Mouse (Mus musculus): ENCODE results near the gene Arl8a.
"Not testable (repeated sequence)": the region's sequence is repeated elsewhere in the genome, so short reads cannot be mapped to it uniquely, and the experiment has no call there.

Arl8a gene

DNA sequence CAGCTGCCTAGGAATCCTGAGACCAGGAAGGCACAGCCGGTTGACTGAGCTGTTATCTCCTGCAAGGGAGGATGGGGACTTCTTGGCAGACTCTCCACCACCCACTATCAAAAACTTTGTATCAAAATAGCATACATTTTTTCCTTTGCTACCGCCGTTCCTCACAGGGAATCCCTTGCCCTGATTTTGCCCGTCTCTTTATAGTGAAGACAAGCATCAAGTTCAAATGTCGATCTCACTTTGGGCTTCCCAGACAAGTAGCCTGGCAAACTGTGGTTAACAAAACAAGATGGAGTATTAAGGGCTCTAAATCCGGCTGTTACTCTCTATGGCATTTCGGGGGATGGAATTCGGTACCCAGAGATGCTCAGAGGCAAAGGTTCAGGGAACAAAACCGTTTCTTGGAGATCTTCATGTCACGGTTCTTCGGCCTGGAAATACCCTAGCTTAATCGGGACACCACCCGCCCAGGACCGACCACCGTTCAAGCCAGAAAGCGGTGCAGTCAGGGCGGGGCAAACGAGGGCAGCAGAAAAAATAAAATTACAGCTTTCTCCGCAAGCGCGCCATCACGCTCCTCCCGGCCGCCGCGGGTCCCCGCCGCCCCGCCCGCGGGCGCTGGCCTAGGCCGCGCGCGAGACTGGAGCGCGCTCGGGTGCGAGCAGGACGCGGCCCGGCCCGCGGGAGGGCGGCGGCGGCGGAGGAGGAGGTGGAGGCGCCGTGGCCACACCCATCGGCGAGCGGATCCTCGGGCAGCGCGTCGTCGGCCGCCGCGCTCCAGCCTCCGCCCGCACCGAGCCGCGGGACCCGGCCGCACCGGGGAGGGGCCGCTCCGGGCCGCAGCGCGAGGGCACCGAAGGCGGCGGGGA lies at the start of gene Arl8a:
Arl8a (plus strand) TSS at position 748 of the 869 bp plus-strand sequence.
- DNase-seq (ENCODE audit: low spot score in 2 of 2) = peak; percentile 62 to 68

DNA sequence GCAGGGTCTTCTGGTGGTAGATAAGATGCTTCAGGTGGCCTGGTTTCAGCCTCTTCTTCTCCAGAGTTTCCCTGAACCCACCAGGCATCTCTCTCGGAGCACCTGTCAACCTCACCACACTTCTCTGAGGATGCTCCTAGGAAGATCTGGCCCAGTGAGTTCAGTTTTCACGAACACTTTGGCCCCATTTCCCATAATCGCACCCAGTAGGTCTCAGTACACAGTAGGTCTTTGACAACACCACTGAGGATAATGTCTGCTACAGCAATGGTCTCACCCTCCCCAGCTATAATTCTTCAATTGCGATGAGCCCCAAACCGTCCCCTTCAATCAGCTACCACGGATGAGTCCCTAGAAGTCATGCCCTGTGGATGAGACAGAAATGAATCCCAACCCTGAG lies 49.2 kb upstream of the Arl8a start:
- no peak for DNase-seq (ENCODE audit: low spot score in 2 of 2)

DNA sequence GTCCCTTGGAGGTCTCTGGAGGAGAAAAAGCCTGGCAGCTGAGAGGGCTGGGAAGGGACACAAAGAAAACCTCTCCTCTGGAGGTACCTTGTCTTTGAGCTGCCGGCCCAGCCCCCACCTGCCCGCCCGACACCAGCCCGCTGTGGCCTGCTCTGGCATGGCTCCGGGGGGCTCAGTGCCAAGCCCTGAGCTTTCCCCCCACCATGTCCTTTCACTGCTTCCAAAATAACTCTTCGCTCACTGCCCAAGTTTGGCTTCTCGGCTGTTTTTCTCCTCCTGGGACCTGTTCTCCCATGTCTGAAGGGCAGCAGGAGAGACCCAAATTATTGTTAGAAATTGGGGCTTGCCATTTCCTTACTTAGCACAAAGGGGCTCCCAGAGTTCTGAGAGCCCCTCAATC lies 48.2 kb upstream of the Arl8a start:
- no peak for DNase-seq (ENCODE audit: low spot score in 2 of 2)

DNA sequence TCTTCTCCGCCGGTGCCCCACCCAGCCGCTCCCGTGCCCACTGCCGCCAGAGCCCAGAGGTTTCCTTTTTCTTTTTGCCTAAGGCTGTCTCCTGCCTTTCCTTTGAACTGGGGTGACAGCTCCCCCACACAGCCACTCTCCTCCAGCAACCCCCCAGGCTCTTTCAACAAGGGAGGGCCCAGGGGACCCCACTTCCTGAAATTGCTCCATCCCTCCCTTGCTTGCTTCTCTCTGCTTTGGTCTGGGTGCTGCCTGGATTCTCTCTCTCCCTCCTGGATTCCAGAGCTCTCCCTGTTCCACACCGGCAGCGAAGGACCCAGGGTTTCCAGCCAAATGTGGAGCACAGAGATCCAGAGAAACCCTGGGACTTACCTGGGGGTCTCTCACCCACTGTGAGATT lies 46.2 kb upstream of the Arl8a start:
- DNase-seq (ENCODE audit: low spot score in 2 of 2) = no peak

DNA sequence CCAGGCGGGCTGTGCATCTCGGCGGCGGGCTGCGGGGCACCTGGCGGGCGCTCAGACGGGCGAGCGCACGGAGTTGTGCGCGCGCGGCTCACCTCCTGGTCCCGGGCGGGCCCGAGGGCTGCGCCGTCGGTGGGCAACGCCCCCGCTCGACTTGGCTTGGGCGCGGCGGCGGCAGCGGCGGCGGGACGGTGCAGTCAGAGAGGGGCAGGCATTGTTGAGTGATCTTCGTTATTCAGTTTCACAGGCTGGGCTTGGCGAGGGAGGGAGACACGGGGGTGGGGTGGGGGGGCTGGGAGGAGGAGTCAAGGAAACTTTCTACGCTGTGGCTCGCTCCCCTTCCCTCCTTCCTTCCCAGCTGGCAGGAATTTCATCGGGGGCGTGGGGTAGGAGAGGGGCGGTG lies 41.5 kb upstream of the Arl8a start, which contains the start of gene Lgr6:
Lgr6 (minus strand) TSS at position 153 of the 400 bp plus-strand sequence.
- no peak for DNase-seq (ENCODE audit: low spot score in 2 of 2)

DNA sequence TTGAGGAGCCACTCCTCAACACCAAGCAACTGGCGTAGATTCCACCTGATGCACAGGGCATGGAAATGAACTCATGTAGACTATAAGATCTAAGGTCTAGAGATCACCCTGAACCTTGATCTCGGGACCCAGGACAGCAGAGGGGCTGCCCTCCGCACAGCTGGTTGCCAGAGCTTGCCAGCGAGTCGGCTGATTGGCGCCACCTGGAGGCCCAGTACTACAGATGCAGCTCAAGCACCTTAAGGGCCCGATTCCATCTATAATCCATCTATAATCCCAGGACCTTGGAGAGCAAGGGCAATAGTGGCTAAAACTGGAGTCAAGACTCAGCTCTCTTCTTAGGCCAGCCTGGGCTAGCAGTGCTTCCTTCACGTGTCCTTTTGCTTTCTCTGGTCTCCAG lies 40.7 kb upstream of the Arl8a start:
- DNase-seq (ENCODE audit: low spot score in 2 of 2) = peak; percentile 49 to 50

DNA sequence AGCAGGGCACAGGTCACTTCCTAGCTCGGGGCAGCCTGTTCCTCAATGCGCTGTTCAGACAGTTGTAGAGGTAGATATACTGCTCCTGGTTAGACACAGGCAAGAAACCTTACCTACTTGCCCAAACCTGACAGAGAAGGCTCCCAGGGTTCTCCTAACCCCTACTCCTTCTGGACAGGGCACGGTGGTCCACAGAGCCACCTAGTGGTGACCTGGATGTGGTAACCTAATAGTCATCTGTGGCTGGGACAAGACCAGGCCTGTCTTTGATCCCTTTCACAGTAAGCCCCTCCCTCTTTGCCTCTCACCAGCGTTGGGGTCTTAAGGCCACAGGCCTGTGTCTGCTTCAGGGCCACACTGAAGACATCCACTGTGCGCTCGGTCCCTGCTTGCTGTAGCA lies 38.0 kb upstream of the Arl8a start:
- DNase-seq (ENCODE audit: low spot score in 2 of 2) = no peak

DNA sequence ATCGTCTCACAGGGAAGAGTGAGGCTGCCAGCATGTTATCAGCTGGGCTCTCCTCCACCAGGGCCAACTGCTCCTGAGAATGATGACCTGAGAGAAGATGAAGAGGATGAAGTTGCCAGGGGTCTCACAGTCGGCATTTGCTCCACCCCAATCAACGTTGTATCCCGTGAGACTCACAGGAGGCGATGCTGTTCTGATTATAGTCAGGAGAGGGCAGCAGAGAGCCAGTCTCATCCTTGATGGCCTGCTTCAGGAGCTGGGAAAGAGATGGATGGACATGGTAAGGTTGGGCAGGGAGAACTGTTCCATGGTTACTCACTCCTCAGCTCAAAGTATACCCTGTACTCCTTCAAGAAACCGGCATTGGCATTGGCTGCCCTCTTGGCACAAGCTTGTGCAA lies 36.5 kb upstream of the Arl8a start:
- peak; percentile 72 to 76 for DNase-seq (ENCODE audit: low spot score in 2 of 2)

DNA sequence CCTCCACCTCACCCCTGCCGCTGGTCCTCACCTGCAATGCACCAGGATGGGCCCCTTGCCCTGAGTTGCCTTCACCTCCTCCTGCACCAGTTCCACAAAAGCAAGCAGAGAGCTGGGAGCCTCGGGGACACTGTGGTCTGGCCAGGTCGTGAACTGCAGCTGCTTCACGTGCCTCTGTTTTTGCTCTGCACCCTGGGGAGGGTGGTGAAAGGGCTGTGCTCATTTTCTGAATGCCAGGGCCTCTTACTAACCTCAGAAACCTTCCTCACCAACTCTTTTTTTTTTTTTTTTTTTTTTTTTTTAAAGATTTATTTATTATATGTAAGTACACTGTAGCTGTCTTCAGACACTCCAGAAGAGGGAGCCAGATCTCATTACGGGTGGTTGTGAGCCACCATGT lies 35.4 kb upstream of the Arl8a start:
- DNase-seq (ENCODE audit: low spot score in 2 of 2) = not testable (repeated sequence)

DNA sequence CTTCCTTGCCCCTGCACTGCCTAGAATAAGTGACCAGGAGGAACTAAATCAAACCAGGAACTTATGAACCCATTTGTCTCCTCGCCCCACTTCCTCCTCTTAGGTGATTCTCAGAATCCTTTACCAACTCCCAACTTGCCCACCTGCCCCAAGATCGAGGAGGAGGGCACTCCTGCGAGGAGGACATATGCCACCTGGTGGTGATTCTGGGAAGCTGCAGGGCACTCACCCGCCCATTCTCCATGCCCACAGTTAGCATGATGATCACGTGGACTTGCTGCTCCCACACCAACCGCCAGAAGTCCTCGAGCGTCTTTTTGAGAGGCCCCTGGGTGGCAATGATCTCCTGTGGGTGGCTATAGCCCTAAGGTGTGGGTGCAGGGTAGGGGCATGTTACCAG lies 34.0 kb upstream of the Arl8a start:
- DNase-seq (ENCODE audit: low spot score in 2 of 2) = peak in 1 of 2 experiments; percentile 39

DNA sequence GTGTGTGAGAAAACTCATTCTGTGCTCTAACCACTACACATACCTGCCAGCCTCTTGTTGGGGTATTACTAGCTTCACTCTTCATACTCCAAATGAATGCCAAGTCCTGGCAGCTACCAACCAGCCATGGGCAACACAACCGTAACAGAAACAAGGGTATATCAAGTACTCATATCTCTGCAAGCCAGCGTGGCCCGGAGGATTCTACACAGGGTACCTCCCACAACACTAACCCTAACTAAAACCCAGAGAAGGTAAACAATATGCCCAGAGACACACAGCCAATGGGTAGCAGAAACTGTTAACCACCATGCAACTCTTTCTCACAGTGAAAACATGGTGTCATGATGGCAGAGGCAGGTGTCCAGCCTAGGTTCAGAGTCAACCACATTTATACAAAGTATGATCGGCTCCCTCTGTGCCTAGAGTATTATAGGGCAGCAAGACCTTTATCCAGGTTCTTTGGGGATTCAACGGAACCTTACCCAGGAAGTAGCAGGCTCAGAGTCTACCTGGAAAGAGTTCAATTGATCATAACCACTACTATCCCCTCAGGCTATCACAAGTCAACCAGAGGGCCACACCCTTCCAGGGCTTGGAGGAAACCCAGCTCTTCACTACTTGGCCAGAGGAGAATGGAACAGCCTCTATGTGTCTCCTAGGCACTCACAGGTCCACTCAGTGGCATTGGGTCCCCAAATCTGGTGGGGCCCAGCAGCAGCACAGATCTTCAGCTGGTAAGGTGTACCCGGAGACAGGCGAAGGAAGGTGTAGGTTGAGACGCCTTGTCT lies 21.9 kb upstream of the Arl8a start:
- no peak for DNase-seq (ENCODE audit: low spot score in 2 of 2)

DNA sequence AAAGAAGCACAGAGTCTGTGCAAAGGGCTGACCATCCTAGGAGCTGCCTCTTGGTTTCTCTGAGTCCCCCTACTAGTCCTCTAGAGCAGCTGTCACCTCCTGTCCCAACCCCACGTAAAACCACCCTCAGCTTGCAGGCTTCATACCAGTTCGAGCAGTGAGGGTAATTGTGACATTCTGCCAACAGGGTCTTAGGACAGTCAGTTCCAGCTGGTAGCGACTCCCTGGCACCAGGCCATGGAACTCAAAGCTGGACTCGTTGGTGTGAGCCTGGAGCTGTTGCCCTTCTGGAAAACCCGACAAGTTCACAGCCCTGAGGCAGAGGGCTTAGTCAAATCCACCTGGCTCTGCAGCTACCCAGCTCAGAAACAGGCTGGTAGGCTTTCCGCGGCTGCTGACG lies 20.6 kb upstream of the Arl8a start:
- DNase-seq (ENCODE audit: low spot score in 2 of 2) = no peak

DNA sequence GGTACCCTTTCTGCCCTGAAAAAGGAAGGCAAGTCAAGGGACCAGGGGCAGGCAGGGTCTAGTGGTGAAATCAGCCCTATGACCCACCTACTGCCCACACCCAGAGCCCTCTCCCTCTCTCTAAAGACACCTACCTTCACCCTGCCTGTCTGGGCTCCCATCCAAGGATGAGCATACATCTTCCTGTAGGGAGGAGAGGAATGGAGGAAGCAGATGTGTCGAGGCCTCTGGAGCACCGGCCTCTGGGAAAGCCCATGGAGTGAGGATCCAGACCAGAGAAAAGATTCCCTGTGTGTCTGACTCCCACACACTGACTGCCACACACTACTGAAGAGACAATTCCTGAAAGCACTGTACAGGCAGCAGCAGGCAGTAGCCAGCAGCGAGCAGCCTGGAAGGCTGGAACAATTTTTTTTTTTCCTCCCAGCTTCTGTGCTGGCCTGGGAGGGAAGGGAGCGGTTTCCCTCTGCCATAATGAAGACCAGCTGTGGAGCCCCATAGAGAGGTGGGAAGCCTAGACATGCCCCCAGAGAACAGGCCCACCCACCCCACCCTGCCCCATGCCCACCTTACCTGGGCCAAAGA lies 20.1 kb upstream of the Arl8a start:
- no peak for DNase-seq (ENCODE audit: low spot score in 2 of 2)

DNA sequence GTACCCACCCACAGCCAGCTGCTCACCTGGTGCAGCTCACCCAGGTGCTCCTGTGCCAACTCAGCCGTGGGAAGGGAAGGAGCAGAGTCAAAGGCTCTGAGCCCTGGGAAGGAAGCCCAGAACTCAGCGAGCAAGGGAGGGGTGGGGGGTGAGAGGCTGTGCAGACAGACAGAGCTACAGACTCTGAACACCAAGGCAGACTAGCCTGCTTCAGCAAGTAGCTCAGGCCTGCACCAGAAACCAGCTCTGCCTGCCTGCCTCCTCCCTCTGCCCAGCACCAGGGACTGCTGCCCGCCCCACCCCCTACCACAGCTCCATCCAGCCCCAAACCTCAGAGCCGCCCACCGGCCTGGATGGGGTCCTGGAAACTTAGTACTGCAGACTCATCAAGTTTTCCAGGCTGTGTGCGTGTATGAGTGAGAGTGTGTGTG lies 18.6 kb upstream of the Arl8a start:
- DNase-seq (ENCODE audit: low spot score in 2 of 2) = no peak

DNA sequence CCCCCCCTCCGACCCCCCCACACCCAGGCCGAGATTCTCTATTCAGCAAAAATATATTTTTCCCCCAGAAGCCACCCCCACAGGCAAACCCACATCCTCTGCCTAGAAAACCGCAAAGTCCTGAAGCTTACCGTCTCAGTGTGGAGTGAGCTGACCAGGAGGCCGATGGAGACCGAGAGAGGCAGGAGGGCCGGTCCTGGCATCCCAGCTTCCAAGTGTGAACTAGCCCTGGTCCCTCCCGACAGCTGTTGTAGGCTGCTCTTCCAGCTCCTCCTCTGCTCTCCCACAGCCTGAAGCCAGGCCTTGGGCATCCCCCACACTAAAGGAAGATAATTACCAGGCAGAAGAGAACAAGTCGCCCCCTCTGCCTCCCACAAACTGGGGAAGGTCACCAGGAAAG lies 17.6 kb upstream of the Arl8a start:
- DNase-seq (ENCODE audit: low spot score in 2 of 2) = no peak

DNA sequence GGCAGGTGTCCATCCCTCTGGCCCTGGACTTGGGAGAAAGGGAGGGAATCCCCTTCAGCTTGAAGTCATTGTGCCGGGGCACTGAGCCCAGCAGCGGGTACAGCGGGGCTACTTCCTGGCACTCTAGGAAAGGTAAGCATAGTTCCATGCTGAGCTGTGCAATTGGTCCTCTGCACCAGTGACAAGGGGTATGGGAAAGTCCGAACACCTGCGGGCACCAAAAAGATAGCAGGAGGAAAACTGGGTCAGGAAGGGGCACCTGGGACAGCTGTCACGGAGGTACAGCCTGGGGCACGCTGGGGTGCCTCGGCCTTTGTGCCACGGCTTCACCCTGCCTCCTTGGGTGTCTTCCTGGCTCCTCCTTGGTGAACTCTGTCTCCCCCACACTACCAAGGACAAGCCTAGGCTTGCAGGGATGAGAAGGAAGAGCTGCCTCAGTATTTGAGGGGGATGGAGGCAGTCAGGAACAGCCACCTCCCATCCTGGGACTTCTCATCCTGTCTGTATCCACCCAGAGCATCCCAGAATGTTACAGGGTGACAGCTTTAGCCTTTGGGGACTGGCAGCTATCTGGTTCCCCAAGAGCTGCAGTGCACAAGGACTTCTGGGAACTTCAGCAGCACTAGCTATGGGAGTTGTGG lies 17.0 kb upstream of the Arl8a start:
- no peak for DNase-seq (ENCODE audit: low spot score in 2 of 2)

DNA sequence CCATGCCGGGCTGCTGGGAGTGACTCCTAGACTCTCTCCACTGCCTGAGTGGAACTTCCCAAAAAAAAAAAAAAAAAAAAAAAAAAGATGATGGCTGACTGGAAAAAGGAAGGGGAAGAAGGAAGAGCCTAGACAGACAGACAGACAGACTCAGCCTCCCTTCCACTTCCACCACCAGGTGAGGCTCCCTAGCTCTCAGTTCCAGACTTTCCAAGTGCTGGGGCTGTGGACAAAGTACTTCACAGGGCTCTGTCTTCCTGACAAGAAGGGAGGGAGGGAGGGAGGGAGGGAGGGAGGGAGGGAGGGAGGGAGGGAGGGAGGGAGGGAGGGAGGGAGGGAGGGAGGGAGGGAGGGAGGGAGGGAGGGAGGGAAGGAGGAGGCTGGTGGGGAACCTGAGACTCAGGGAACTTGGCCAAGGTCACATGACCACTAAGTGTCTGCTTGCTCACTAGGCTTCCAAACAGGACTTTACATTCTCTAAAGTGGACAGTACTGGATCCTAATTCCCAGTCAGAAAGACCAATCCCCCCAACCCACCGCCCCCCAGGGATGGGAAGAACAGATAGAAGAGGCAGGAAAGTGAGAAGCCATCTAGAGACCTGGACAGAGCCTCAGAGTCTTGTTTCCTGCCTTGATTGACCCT lies 16.1 kb upstream of the Arl8a start:
- no peak for DNase-seq (ENCODE audit: low spot score in 2 of 2)

DNA sequence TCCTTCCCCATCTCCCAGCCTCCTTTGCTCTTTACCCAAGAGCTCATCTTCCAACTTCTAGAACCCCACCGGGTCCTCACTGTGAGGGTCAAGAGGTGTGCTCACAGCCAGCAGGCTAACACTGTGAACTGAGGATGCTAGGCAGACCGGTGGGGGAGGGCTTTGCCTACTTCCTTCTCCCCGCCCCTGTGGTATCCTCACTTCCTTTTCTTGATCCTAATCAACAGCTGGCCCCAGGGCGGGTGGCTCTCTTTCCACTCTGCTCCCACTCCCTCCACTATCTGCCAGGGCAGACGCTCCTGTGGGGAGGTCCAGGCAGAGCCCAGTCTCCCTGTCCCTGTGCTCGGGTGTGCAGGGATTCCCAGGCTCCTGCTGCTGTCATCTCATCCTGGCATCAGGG lies 15.6 kb upstream of the Arl8a start:
- DNase-seq (ENCODE audit: low spot score in 2 of 2) = no peak

DNA sequence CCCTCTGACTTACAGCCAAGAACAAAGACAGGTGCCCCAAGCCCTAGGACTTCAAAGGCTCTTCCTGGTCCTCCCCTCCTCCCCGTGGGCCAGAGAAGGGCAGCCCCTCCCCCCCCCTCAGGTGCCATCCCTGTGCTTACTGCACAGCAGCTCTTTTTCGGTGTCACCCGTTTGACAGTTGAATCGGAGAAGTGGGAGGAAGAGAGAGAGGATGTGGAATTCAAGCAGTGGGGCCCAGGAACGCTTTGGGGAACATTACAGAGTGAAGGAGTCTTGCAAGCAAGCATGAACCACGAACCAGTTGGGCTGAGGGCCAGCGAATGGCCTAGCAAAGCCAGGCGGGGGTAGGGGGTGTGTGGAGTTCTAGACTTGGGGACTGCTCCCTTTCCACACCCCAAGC lies 15.1 kb upstream of the Arl8a start:
- DNase-seq (ENCODE audit: low spot score in 2 of 2) = no peak

DNA sequence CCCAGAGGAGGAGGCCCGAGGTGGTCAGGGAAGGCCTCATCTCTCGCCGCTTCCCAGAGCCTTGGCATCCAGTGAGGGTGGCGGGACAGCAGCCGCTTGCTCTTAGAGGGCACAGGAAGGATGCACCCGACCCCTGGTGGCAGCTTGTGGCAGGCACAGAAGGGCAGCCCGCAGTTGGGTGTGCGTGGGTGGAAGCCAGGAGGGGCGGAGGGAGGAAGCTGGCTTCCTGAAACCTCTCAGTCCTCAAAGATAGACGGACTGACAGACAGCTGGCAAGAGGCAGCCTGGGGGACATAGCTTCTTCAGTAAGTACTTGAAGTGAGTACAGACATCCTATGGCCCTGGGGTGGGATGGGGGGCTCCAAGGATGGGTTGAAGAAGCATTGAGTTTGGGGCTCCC lies 14.2 kb upstream of the Arl8a start, which contains the start of gene Ptpn7:
Ptpn7 (plus strand) TSS at position 228 of the 400 bp plus-strand sequence.
- DNase-seq (ENCODE audit: low spot score in 2 of 2) = no peak

DNA sequence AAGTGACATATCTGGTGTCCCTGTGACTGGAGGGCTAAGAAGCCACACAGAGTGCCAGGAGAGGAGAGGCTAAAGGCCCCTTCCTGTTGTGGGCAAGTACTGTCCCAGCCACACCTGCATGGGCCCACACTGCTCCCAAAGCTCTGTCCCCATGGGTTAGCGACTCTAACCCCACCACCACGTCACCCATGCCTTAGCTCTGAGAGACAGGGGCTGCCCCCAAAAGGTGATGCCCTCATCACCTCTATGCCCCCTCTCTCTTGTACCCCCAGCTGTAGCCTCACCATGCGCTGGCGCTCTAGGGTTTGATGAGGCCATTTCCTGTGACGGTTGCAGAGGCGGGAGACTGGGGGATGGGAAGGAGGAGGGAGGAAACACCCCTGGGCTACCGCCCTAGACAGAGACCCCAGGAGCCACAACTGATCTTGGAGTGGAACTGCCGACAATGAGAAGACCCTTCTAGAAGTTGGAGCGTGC lies 13.7 kb upstream of the Arl8a start:
- no peak for DNase-seq (ENCODE audit: low spot score in 2 of 2)

Measured in frontal cortex, postnatal 25 days (tissue).